Mouse (Mus musculus): ENCODE measurements around the gene Dcun1d1. TPM values are rescaled to one million over a fixed set of nuclear protein-coding genes. Genes with fewer than 3 reads are reported as not detected.

Dcun1d1 gene
- polyA plus RNA-seq (2015; fragmentation: Nextera tagmentation; extraction: Ambion mirVana) = 103 and 104 TPM in 2 replicates

DNA sequence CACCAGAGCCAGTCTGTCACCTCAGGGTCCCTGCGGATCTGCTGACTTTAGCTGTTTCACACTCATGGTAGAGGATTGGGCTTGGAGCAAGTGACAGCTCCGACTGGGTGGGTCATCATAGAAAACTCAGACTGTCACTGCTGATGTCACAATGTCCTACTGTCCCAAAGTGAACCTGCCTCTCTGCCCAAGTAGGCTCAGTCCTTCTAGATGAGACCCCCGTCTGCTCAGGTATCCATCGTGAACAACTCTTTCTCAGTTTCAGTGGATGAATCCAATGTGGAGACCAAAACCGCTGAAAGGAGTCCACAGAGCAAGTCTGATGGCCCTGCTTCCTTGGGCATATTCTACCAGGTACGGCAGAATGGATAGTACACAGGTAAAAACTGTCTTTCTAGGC is at the start of gene Dcun1d1:
Gene Dcun1d1 (minus strand): TSS at position 101 of the 400 bp plus-strand sequence.
- H3K27me3 ChIP-seq = no peaks in the 10 kb centered on the region
- no peak within 1 kb of the TSS for H3K4me3 ChIP-seq
- peaks cover 11% of the 10 kb centered on the region; the same call in 1 of the 2 replicates for H3K36me3 ChIP-seq
- no peak for ATAC-seq (ENCODE audit: insufficient number of reproducible peaks, low FRiP score, low TSS enrichment, low read depth)
- no peak within 1 kb of the TSS for H3K27ac ChIP-seq
- no peaks in the 10 kb centered on the region for H3K9me3 ChIP-seq
- 95% methylated on average over 6 of the region's 6 CpGs for WGBS
- H3K4me1 ChIP-seq = peaks cover 13% of the 10 kb centered on the region; the same call in 1 of the 2 replicates
- no peak within 1 kb of the TSS for H3K9ac ChIP-seq
- no peak within 1 kb of the TSS for H3K4me2 ChIP-seq

DNA sequence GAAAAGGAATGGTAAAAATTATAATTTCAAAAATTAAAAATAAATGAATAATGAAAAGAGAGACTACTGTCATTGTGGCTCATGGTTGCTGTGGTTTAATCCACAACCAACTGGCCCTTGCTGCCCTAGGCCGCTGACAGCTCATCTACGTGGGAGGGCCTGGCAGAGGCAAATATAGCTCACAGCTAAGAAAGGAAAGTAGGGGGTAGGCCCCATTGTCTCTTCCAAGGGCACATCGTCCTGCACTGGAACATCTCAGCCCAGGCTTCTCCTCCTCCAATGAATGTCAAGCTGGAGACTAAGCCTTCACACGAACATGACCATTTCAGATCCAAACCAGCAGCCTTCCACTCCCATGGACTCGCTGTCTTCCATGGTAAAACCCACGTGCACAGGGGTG is 49.0 kb upstream of the Dcun1d1 start:
- Histone ChIP-seq H3K27ac (no peak overlapping the region), H3K9ac (no peak overlapping the region), H3K9me3 (no peaks in the 10 kb centered on the region), H3K27me3 (no peaks in the 10 kb centered on the region), H3K4me1 (no peaks in the 10 kb centered on the region), H3K4me2 (no peak overlapping the region), H3K36me3 (peaks cover 63% of the 10 kb centered on the region), H3K4me3 (no peak overlapping the region)
- WGBS = 89% methylated on average over 6 of the region's 6 CpGs
- ATAC-seq (ENCODE audit: insufficient number of reproducible peaks, low FRiP score, low TSS enrichment, low read depth) = no peak

DNA sequence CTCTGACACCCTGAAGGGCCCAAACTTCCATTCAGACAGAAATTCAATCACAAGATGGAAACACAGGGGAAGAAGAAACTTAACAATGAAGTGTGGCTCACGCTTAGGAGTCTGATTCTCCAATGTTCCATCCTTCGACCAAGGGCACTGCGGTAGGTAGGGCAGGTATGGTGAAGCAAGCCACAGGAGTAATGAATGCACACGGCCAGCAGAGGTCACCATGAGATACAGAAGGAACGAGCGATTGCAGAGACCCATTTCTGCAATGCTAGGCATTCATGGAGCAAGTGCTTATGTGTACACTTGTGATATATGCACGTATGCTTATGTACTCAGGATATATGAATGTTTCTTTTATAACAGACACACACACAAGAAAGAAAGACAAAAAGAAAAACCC is 36.3 kb upstream of the Dcun1d1 start:
- Histone ChIP-seq H3K9me3 (no peaks in the 10 kb centered on the region), H3K27me3 (no peaks in the 10 kb centered on the region), H3K9ac (no peak overlapping the region), H3K36me3 (peaks cover 49% of the 10 kb centered on the region), H3K4me1 (no peaks in the 10 kb centered on the region), H3K4me3 (no peak overlapping the region), H3K27ac (no peak overlapping the region), H3K4me2 (no peak overlapping the region)
- no peak for ATAC-seq (ENCODE audit: insufficient number of reproducible peaks, low FRiP score, low TSS enrichment, low read depth)
- 72% methylated on average over 7 of the region's 7 CpGs for WGBS

DNA sequence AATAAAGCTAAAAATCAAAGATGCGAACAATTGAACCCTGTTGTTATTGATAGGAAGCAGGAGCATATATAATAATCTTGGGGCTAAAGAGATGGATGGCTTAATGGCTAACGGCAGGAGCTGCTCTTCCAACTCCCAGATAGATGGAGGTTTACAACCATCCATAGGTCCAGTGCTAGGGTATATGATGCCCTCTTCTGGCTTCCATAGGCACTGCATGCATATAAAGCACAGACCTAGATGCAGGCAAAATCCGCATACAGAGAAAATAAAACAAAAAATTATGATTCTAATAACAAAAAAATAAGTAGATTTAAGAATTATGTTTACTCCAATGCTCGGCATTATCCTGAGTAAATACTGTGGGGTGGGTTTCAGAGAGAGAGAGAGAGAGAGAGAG is 35.7 kb upstream of the Dcun1d1 start:
- Histone ChIP-seq H3K4me3 (no peak overlapping the region), H3K36me3 (peaks cover 53% of the 10 kb centered on the region)
- WGBS = 79% methylated on average over 4 of the region's 4 CpGs

DNA sequence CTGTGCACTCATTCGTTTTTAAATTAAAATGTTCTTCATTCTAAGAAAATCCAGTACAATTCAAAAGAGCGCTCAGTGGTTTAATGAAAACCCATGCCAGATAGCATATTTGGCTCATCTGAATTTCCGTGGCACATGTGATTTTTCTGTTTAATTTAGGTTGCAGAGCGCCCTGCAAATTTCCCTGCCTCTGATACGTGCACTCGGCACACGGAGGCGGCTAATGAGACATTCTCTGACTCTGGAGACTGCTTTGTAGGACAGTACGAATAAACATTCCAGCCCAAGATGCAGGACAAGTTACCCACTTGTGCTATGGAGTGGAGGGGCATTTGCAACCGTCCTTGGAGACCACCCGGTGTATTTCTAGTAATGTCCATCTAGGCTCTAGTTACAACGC is 33.9 kb upstream of the Dcun1d1 start:
- Histone ChIP-seq H3K4me2 (no peak overlapping the region), H3K27me3 (no peaks in the 10 kb centered on the region), H3K27ac (no peak overlapping the region), H3K9me3 (no peaks in the 10 kb centered on the region), H3K9ac (no peak overlapping the region), H3K36me3 (peaks cover 54% of the 10 kb centered on the region), H3K4me1 (no peaks in the 10 kb centered on the region), H3K4me3 (no peak overlapping the region)
- WGBS = 91% methylated on average over 12 of the region's 12 CpGs
- no peak for ATAC-seq (ENCODE audit: insufficient number of reproducible peaks, low FRiP score, low TSS enrichment, low read depth)

More for the DNA sequence above, 35.7 kb upstream of the Dcun1d1 start:
- Histone ChIP-seq H3K27ac (no peak overlapping the region), H3K4me2 (no peak overlapping the region), H3K9me3 (no peaks in the 10 kb centered on the region), H3K4me1 (no peaks in the 10 kb centered on the region), H3K9ac (no peak overlapping the region), H3K27me3 (no peaks in the 10 kb centered on the region)
- no peak for ATAC-seq (ENCODE audit: insufficient number of reproducible peaks, low FRiP score, low TSS enrichment, low read depth)

DNA sequence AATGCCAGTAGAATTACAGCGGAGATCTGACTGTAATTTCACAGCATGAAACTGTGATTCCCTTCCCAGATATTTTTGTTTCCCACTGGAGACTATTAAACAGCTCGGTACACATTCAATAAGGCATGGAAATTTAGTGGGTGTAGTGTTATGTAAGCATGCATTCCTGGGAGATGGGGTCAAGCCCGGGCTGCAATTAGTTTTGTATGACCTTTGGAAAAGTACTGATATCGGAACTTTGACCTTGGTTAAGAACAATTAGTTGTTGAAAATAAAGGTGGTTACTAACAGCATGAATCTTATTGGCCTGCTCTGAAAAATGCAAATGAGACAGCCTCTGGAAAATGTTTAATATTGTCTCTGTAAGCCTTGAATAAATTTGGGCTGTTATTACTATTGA is 33.2 kb upstream of the Dcun1d1 start:
- Histone ChIP-seq H3K27me3 (no peaks in the 10 kb centered on the region), H3K4me1 (no peaks in the 10 kb centered on the region), H3K36me3 (peaks cover 53% of the 10 kb centered on the region), H3K27ac (no peak overlapping the region), H3K9ac (no peak overlapping the region), H3K9me3 (no peaks in the 10 kb centered on the region), H3K4me2 (no peak overlapping the region), H3K4me3 (no peak overlapping the region)
- WGBS = 64% methylated on average over 4 of the region's 4 CpGs
- ATAC-seq (ENCODE audit: insufficient number of reproducible peaks, low FRiP score, low TSS enrichment, low read depth) = no peak

DNA sequence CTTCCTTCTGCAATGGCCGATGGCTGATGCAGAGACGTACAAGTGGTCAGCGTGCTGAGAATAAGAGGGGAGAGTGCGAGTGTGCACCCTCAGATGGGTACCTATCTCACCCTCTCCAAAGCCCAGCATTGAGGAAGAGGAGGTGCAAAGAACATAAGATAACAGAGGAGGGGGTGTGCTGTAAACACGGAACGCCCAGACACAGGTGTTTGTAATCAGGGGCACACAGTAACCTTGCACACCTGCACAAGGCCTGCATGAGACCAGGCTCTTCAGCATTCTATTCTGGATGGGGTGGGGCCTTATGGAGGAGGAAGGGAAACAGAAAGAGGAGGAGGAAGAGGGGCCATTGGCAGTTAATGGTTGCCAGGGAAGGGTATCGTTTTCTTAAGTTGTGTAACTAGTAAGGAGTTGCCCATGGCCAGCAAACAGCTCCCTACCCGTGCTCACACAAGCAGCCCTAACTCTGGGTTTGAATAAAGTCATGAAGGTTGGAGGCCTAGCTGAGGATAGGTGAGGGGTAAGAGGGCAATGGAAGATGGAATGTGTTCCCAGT is 30.2 kb upstream of the Dcun1d1 start:
- Histone ChIP-seq H3K4me1 (no peaks in the 10 kb centered on the region), H3K4me3 (no peak overlapping the region), H3K9ac (no peak overlapping the region), H3K27me3 (no peaks in the 10 kb centered on the region), H3K9me3 (no peaks in the 10 kb centered on the region), H3K27ac (no peak overlapping the region), H3K4me2 (no peak overlapping the region), H3K36me3 (peaks cover 49% of the 10 kb centered on the region)
- WGBS = 88% methylated on average over 8 of the region's 8 CpGs
- no peak for ATAC-seq (ENCODE audit: insufficient number of reproducible peaks, low FRiP score, low TSS enrichment, low read depth)

DNA sequence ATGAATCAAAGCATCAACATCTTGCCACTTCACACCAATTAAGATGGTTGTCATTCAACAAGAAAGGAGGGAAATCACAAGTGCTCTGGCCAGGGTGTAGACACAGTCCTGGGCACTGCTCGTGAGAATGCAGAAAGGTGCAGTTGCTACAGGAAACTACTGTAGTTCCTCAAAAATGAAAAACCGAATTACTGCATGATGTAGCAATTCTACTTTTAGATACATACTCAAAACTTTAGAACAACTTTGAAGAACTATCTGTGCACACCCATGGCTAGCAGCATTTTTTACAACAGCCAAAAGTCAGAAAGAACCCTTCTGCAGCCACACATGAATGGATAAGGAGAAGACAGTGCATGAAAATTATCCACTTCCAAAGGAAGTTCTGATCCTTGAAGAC is 29.2 kb upstream of the Dcun1d1 start:
- H3K9me3 ChIP-seq = no peaks in the 10 kb centered on the region
- ATAC-seq (ENCODE audit: insufficient number of reproducible peaks, low FRiP score, low TSS enrichment, low read depth) = no peak
- H3K36me3 ChIP-seq = peaks cover 40% of the 10 kb centered on the region
- H3K27me3 ChIP-seq = no peaks in the 10 kb centered on the region
- H3K4me2 ChIP-seq = no peak overlapping the region
- WGBS = 81% methylated on average over 2 of the region's 2 CpGs
- H3K4me3 ChIP-seq = no peak overlapping the region
- no peak overlapping the region for H3K27ac ChIP-seq
- H3K9ac ChIP-seq = no peak overlapping the region
- no peaks in the 10 kb centered on the region for H3K4me1 ChIP-seq

DNA sequence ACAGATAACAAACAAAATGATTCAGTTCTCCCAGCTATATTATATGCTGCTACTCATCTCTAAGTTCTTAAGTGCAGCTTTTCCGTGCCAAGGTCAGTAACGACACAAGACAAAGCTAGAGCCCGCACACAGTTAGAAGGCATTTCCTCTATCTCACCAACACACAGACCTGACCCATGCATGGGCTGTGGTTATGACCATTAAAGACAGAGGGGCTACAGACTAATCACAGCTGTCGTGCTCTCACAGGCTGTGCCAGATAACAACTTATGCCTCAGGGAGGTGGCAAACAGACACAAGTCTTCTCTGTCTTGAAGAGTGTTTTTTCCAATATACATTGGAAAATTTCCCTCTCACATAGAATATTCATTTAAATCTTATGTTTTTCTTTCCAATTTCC is 27.7 kb upstream of the Dcun1d1 start:
- ATAC-seq (ENCODE audit: insufficient number of reproducible peaks, low FRiP score, low TSS enrichment, low read depth) = no peak
- Histone ChIP-seq H3K27ac (no peak overlapping the region), H3K4me2 (no peak overlapping the region), H3K4me3 (no peak overlapping the region), H3K36me3 (peaks cover 40% of the 10 kb centered on the region), H3K27me3 (no peaks in the 10 kb centered on the region), H3K9me3 (no peaks in the 10 kb centered on the region), H3K9ac (no peak overlapping the region), H3K4me1 (no peaks in the 10 kb centered on the region)
- 80% methylated on average over 4 of the region's 4 CpGs for WGBS

DNA sequence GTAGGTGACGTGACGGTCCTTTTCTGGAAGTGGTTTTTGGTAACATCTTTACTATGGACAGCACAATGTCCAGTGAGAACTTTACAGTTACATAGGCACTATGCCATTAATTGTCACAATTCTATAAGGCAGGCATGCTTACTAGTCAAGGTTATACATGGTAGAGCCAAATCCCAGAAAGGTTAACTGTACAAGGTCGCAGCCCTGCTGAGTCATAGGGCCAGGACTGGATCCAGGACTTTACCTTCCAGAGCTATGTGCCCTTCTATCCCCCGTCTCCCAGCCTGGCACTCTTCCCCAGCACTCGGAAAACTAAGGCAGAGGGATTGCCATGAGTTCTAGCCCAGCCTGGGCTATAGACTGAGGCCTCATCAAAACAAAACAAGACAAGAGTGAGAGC is 26.7 kb upstream of the Dcun1d1 start:
- no peaks in the 10 kb centered on the region for H3K27me3 ChIP-seq
- 88% methylated on average over 5 of the region's 5 CpGs for WGBS
- no peak for ATAC-seq (ENCODE audit: insufficient number of reproducible peaks, low FRiP score, low TSS enrichment, low read depth)
- no peaks in the 10 kb centered on the region for H3K4me1 ChIP-seq
- H3K27ac ChIP-seq = no peak overlapping the region
- no peaks in the 10 kb centered on the region for H3K9me3 ChIP-seq
- H3K4me3 ChIP-seq = no peak overlapping the region
- H3K36me3 ChIP-seq = peaks cover 45% of the 10 kb centered on the region
- H3K9ac ChIP-seq = no peak overlapping the region
- H3K4me2 ChIP-seq = no peak overlapping the region

DNA sequence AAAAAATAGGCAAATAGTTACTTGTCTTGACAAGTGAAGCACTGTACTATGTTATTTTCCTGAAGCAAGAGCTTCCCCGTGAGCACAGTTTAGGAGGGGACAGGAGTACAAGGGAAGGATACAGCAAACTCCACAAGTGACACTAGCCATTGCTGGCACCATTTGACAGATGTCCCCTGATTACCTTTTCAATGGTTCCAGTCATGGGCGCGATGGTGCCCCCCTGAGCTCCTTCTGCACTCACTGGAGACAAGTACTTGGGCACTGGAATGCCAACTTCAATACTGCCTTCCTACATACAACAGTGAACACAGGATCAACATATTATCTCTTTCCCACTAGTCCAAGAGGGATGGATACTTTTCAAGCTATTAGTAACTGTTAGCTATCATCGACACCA is 26.2 kb upstream of the Dcun1d1 start:
- H3K4me1 ChIP-seq = no peaks in the 10 kb centered on the region
- H3K4me3 ChIP-seq = no peak overlapping the region
- no peaks in the 10 kb centered on the region for H3K9me3 ChIP-seq
- WGBS = 88% methylated on average over 4 of the region's 4 CpGs
- H3K27ac ChIP-seq = no peak overlapping the region
- peaks cover 48% of the 10 kb centered on the region for H3K36me3 ChIP-seq
- no peak overlapping the region for H3K4me2 ChIP-seq
- H3K27me3 ChIP-seq = no peaks in the 10 kb centered on the region
- no peak for ATAC-seq (ENCODE audit: insufficient number of reproducible peaks, low FRiP score, low TSS enrichment, low read depth)
- H3K9ac ChIP-seq = no peak overlapping the region

DNA sequence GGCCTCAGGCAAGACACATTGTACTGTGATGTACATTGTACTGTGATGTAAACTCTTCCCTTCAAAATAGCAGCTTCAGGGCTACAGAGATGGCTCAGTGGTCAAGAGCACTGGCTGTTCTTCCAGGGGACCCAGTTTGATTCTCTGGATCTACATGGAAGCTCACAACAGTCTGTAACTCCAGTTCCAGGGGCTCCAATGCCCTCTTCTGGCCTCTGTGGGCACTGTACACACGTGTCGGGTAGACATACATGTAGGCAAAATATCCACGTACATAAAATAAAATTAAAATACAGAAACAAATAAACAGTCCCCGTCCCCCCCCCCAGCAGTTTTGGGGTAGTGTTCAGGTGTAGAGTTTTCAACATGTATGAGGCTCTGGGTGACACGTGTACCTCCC is 25.7 kb upstream of the Dcun1d1 start:
- Histone ChIP-seq H3K9me3 (no peaks in the 10 kb centered on the region), H3K4me3 (no peak overlapping the region), H3K4me2 (no peak overlapping the region), H3K36me3 (peaks cover 44% of the 10 kb centered on the region), H3K9ac (no peak overlapping the region), H3K4me1 (no peaks in the 10 kb centered on the region), H3K27me3 (no peaks in the 10 kb centered on the region), H3K27ac (no peak overlapping the region)
- no peak for ATAC-seq (ENCODE audit: insufficient number of reproducible peaks, low FRiP score, low TSS enrichment, low read depth)
- WGBS = 88% methylated on average over 5 of the region's 5 CpGs

DNA sequence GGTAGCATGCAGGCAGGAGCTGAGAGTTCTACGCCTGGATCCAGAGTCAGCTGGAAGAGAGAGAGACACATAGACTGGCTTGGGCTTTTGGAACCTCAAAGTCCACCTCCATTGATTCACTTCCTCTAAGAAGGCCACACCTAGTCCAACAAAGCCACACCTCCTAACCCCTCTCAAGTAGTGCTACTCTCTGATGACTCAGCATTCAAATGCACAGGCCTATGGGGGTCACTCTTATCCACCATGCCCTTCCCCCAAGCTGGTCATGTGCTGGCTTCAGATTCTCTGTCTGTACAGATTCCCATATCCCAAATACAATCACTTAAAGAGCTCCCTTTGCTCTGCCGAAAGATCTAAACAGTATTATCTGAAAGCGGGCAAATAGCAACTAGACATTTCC is 20.0 kb upstream of the Dcun1d1 start:
- H3K4me3 ChIP-seq = no peak overlapping the region
- no peak overlapping the region for H3K9ac ChIP-seq
- 0 out of 2 replicates have a peak, but pooled peaks cover 3% of the 10 kb centered on the region for H3K4me1 ChIP-seq
- H3K36me3 ChIP-seq = peaks cover 18% of the 10 kb centered on the region
- no peaks in the 10 kb centered on the region for H3K27me3 ChIP-seq
- no peak overlapping the region for H3K4me2 ChIP-seq
- no peak for ATAC-seq (ENCODE audit: insufficient number of reproducible peaks, low FRiP score, low TSS enrichment, low read depth)
- no peak overlapping the region for H3K27ac ChIP-seq
- 91% methylated on average over 3 of the region's 3 CpGs for WGBS
- no peaks in the 10 kb centered on the region for H3K9me3 ChIP-seq

Measured in limb, embryonic 15.5 days (tissue).